In genomic region chr6:12809601-12810000, GRCm38 (mm10) we compare ENCODE assay signal across 17 mouse cellular contexts.
DNase-seq lines count a peak whose midpoint lies in the region; ATAC-seq and TF ChIP-seq lines count a peak whose summit lies in the region.
"Had no signal": no experiment of that assay in that cellular context is flagged by ENCODE, and none has a peak within 500 bp of the region (broad histone marks: within the 10 kb centered on the region; RNA-seq: fewer than 3 reads in every experiment).

No protein-coding gene starts in this region.

- H3K27me3 ChIP-seq in forebrain, embryonic 15.5 days, result no peaks in the 10 kb centered on the region
- H3K27me3 ChIP-seq in forebrain, embryonic 11.5 days (ENCODE audit: control insufficient read depth, insufficient read depth, low read length), result no peaks in the 10 kb centered on the region
- H3K27me3 ChIP-seq in hindbrain, embryonic 10.5 days (ENCODE audit: insufficient read depth, poor library complexity, severe bottlenecking), result no peaks in the 10 kb centered on the region
- no peaks in the 10 kb centered on the region for H3K27me3 ChIP-seq in midbrain, embryonic 15.5 days (replicated peaks)
- H3K27me3 ChIP-seq: embryonic facial prominence, embryonic 12.5 days had no signal

- H3K9ac ChIP-seq in forebrain, embryonic 15.5 days (replicated peaks), result no peak overlapping the region
- H3K9ac ChIP-seq in forebrain, embryonic 11.5 days (ENCODE audit: low read length), result no peak overlapping the region
- no peak overlapping the region for H3K9ac ChIP-seq in midbrain, embryonic 15.5 days
- H3K9ac ChIP-seq: embryonic facial prominence, embryonic 12.5 days had no signal

- no peak for DNase-seq in forebrain, embryonic 11.5 days (ENCODE audit: low spot score)
- peak; percentile 71 for DNase-seq in brain, embryonic 14.5 days (ENCODE audit: low read depth)
- DNase-seq in hindbrain, embryonic 10.5 days (ENCODE audit: low spot score), result peak; percentile 18
- no peak for DNase-seq in yolk sac, embryonic 10.5 days (ENCODE audit: low spot score)
- DNase-seq in layer of hippocampus, adult 18-20 months (ENCODE audit: low spot score in 2 of 2), result no peak
- DNase-seq: adrenal gland, postnatal 10 days; B cell, adult 2 months; gastrocnemius, postnatal 10 days; heart, adult 2 months; heart, postnatal 10 days; lung, postnatal 14 days; right cerebral cortex, postnatal 14 days had no signal

- peak; percentile 29 for ATAC-seq in forebrain, embryonic 15.5 days (replicated peaks)
- no peak for ATAC-seq in forebrain, embryonic 11.5 days (replicated peaks; ENCODE audit: low FRiP score)
- ATAC-seq in midbrain, embryonic 15.5 days (replicated peaks), result peak; percentile 72
- no peak for ATAC-seq in monocyte, adult 5-6 weeks (replicated peaks; ENCODE audit: insufficient number of reproducible peaks, low FRiP score, low TSS enrichment, poor library complexity, severe bottlenecking)

- TF ChIP-seq CTCF in brain, embryonic 14.5 days (IDR thresholded peaks at IDR 0.05; ENCODE audit: borderline replicate concordance, extremely low read depth, insufficient read depth, insufficient read length), result peak; percentile 11; the same call in 1 of the 2 replicates

- no peaks in the 10 kb centered on the region for H3K4me1 ChIP-seq in forebrain, embryonic 15.5 days
- no peaks in the 10 kb centered on the region for H3K4me1 ChIP-seq in forebrain, embryonic 11.5 days (replicated peaks; ENCODE audit: control insufficient read depth, insufficient read depth, low read length)
- H3K4me1 ChIP-seq in hindbrain, embryonic 10.5 days (replicated peaks), result peaks cover 4% of the 10 kb centered on the region
- no peaks in the 10 kb centered on the region for H3K4me1 ChIP-seq in midbrain, embryonic 15.5 days
- H3K4me1 ChIP-seq: embryonic facial prominence, embryonic 12.5 days had no signal

- H3K4me2 ChIP-seq in forebrain, embryonic 15.5 days (replicated peaks), result no peak overlapping the region
- no peak overlapping the region for H3K4me2 ChIP-seq in forebrain, embryonic 11.5 days (ENCODE audit: low read depth, low read length, severe bottlenecking)
- no peak overlapping the region for H3K4me2 ChIP-seq in midbrain, embryonic 15.5 days
- H3K4me2 ChIP-seq: embryonic facial prominence, embryonic 12.5 days had no signal

- TF ChIP-seq POLR2A in brain, embryonic 14.5 days (IDR thresholded peaks at IDR 0.05; ENCODE audit: borderline replicate concordance, extremely low read depth, insufficient read depth, insufficient read length, poor library complexity, severe bottlenecking), result no peak

- H3K4me3 ChIP-seq in forebrain, embryonic 15.5 days, result no peak overlapping the region
- no peak overlapping the region for H3K4me3 ChIP-seq in forebrain, embryonic 11.5 days (ENCODE audit: low read depth, low read length)
- H3K4me3 ChIP-seq in hindbrain, embryonic 10.5 days, result no peak overlapping the region
- H3K4me3 ChIP-seq in midbrain, embryonic 15.5 days, result no peak overlapping the region
- H3K4me3 ChIP-seq: embryonic facial prominence, embryonic 12.5 days; heart, adult 2 months; layer of hippocampus, adult 2 months had no signal

- no peaks in the 10 kb centered on the region for H3K36me3 ChIP-seq in forebrain, embryonic 15.5 days
- H3K36me3 ChIP-seq in forebrain, embryonic 11.5 days (ENCODE audit: control insufficient read depth, insufficient read depth, low read length), result no peaks in the 10 kb centered on the region
- H3K36me3 ChIP-seq in hindbrain, embryonic 10.5 days, result no peaks in the 10 kb centered on the region
- H3K36me3 ChIP-seq in midbrain, embryonic 15.5 days (replicated peaks), result no peaks in the 10 kb centered on the region
- H3K36me3 ChIP-seq: embryonic facial prominence, embryonic 12.5 days had no signal

- no peaks in the 10 kb centered on the region for H3K9me3 ChIP-seq in forebrain, embryonic 15.5 days
- H3K9me3 ChIP-seq in forebrain, embryonic 11.5 days (ENCODE audit: control insufficient read depth, low read length), result no peaks in the 10 kb centered on the region
- H3K9me3 ChIP-seq in hindbrain, embryonic 10.5 days, result no peaks in the 10 kb centered on the region
- H3K9me3 ChIP-seq in midbrain, embryonic 15.5 days, result no peaks in the 10 kb centered on the region
- H3K9me3 ChIP-seq: embryonic facial prominence, embryonic 12.5 days had no signal

- H3K27ac ChIP-seq in forebrain, embryonic 15.5 days (replicated peaks), result no peak overlapping the region
- H3K27ac ChIP-seq in forebrain, embryonic 11.5 days (ENCODE audit: low read depth, low read length), result no peak overlapping the region
- no peak overlapping the region; the same call in 1 of the 2 replicates for H3K27ac ChIP-seq in hindbrain, embryonic 10.5 days
- H3K27ac ChIP-seq in midbrain, embryonic 15.5 days, result no peak overlapping the region
- H3K27ac ChIP-seq: embryonic facial prominence, embryonic 12.5 days; heart, adult 2 months; layer of hippocampus, adult 2 months had no signal

- 74% methylated on average over 5 of the region's 5 CpGs for WGBS in forebrain, embryonic 15.5 days
- 86% methylated on average over 5 of the region's 5 CpGs for WGBS in forebrain, embryonic 11.5 days
- WGBS in hindbrain, embryonic 10.5 days, result 58% methylated on average over 5 of the region's 5 CpGs
- 52% methylated on average over 5 of the region's 5 CpGs for WGBS in midbrain, embryonic 15.5 days

Comparison
In these comparisons a context has a peak if more than half of its experiments do, and no peak if none do; other contexts are left out.
1. ATAC-seq: peak in forebrain, embryonic 15.5 days (single experiment) and midbrain, embryonic 15.5 days (single experiment); none in forebrain, embryonic 11.5 days (single experiment) and monocyte, adult 5-6 weeks (single experiment).
2. DNase-seq: peak in brain, embryonic 14.5 days (single experiment) and hindbrain, embryonic 10.5 days (single experiment); none in forebrain, embryonic 11.5 days (single experiment), yolk sac, embryonic 10.5 days (single experiment) and layer of hippocampus, adult 18-20 months (0 of 2).